Mouse (Mus musculus): ENCODE results near the gene 4933415A04Rik. TPM values are rescaled to one million over a fixed set of nuclear protein-coding genes. Genes with fewer than 3 reads are reported as not detected.
A peak's percentile ranks its signal among the peaks of the same experiment; 100 is the strongest.

Gene 4933415A04Rik
- 1 to 10 TPM; 1.7 to 2.2 TPM for total RNA-seq (2021)

- peak; percentile 83 for DNase-seq
- intact Hi-C loops (cut with DNase I) = no loop called here
Measured at GRCm38 (mm10) chr11:43586324-43587090, at the start of gene 4933415A04Rik. TSS of gene 4933415A04Rik (plus strand) at chr11:43587040.

- DNase-seq = no peak
- intact Hi-C loops (cut with DNase I) = no loop called here
Measured at GRCm38 (mm10) chr11:43537074-43537473, 49.8 kb upstream of the 4933415A04Rik start.

DNA sequence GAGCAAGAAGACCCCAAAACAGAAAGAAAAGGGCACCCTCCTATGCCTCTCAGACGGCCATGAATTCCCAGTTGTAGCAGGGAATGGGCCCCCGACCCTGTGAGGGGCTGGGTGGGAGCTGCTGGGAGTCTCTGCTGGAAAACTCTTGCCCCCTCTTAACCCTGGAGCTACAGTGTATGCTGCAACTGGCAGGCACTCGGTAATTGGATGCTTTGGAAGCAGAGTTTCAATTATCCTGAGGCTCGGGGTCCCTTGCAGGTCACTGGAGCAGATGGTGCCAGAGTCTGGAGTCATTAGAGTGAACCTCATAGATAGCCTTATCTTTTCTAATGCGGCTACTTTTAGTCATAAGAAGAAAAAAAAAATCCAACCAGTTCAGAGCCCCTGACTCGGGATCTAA is 47.0 kb upstream of the 4933415A04Rik start:
- intact Hi-C loops (cut with DNase I) = no loop called here

GRCm38 (mm10) chr11:43543711-43544466 is 43.0 kb upstream of the 4933415A04Rik start:
- DNase-seq = no peak
- intact Hi-C loops (cut with DNase I) = no loop called here

More for the DNA sequence above, 47.0 kb upstream of the 4933415A04Rik start:
- DNase-seq = no peak

GRCm38 (mm10) chr11:43544819-43545218 is 42.0 kb upstream of the 4933415A04Rik start:
- intact Hi-C loops (cut with DNase I) = no loop called here
- no peak for DNase-seq

DNA sequence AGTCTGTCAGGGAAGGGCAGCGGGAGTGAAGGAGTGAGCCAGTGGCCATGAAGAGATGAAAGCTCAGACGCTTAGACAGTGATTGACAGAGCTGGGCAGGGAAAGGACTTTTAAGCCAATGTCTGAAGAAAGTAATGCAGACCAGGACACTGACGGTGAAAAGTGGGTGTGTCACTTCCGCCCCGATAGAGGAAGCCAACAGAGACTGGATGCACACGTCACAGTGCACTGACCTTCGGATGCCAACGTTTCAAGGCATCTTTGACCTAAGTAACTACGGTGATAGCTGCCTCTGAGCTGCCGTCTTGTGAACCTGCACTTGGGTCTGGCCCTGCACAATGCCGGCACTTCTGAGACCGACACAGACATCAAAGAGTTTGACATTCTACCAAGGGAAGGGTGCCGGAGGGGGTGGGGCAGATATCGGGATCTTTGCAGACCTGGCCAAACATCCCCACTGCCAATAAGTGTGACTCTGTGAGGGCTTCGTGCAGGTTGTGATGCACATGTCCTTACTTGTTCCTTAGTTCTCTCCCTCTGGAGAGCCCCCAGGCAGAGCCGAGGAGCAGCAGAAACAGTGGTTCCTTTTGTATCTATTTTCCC is 40.9 kb upstream of the 4933415A04Rik start:
- intact Hi-C loops (cut with DNase I) = no loop called here
- DNase-seq = no peak

- intact Hi-C loops (cut with DNase I) = no loop called here
- no peak for DNase-seq
Measured at GRCm38 (mm10) chr11:43546678-43547077, 40.2 kb upstream of the 4933415A04Rik start.

DNA sequence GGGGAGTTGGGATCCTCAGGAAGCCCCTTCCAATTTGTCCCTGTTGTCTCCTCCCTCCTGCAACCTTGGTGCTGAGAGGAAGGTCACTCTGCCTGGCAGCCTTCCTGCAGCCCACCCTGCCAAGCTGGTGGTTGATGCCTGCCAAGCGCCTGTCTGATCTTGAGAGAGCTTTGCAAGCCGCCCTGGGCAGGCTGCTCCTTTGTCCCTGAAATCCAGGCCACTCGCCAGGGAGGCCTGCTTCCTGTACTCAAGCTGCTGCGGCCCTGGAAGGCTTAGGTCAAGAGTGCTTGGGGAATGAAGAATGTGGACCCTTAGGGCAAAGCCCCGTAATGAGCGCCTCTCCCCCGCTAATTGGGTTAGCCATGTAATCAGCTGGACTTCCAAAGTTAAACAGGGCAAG is 38.7 kb upstream of the 4933415A04Rik start:
- peak; percentile 95 for DNase-seq
- intact Hi-C loops (cut with DNase I) = no loop called here

DNA sequence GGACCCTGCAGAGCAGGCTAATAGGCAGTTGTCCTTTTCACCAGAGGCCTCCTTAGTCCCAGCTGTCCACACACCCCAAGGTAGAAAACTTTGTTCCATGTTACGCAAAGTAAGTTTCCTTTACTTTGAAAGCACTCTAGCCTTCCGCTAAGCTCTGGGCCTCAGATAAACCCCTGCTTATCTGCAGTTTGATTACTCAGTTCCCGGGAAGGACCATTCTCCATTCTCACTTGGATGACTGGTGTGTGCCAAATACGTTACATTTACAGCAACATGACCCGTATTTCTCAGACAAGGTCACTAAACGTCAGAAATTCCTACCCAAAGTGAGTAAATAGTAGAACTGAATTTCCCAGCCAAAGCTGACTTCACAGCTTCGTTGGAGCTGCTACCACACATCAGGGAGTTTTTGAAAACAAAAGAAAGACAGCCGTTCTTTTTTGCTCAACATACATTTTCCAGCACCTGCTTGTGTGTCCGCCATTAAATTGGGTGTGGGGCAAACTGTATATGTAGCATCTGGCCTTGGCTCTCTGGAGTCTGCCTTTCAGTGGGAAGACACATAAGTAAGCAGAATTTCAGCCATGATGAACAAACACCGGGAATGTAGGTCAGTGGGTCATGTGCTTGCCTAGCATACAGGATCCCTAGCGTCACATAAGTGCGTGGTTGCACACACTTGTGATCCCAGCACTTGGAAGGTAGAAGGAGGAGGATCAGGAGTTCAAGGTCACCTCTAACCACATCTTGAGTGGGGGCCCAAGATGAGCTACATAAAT is 38.0 kb upstream of the 4933415A04Rik start:
- intact Hi-C loops (cut with DNase I) = no loop called here
- no peak for DNase-seq

DNA sequence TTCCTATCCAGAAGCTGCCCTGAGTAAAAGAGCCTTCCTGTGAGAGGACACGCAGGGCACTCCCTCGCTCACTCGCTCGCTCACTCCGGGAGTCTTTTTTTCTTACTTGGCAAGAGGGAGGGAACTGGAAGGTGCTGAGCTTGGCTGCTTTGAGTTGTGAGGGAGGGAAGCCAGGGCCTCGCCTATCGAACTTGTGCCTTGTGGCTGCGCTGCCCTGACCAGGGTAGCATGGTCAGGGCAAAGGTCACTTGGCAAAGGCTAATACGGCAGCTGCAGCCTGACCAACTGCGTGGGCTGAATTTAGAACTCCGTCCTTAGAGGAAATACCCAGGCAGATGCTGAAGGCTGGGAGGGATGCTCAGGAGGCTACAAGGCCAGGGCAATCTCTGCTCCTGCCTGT is 37.1 kb upstream of the 4933415A04Rik start:
- intact Hi-C loops (cut with DNase I) = no loop called here

DNA sequence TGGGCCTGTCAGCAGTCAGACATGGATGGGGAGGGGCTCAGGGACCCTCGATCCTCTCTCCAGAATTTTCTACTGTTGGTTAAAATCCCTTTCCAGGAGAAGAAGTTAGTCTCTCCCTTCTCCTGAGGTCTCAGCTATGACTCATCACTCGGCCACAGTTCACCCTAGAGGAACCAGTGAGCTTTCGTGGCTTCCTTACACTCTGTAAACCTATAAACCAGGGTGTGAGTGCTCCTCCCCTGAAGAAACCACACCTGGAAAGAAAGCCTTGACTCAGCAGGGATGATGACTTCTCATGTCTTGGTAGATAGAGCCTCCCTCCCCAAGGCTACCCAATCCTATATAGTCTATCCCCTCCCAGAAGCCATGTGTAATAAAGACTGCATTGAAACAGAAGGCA is 35.1 kb upstream of the 4933415A04Rik start:
- intact Hi-C loops (cut with DNase I) = no loop called here

More for the DNA sequence above, 37.1 kb upstream of the 4933415A04Rik start:
- peak; percentile 31 for DNase-seq

DNA sequence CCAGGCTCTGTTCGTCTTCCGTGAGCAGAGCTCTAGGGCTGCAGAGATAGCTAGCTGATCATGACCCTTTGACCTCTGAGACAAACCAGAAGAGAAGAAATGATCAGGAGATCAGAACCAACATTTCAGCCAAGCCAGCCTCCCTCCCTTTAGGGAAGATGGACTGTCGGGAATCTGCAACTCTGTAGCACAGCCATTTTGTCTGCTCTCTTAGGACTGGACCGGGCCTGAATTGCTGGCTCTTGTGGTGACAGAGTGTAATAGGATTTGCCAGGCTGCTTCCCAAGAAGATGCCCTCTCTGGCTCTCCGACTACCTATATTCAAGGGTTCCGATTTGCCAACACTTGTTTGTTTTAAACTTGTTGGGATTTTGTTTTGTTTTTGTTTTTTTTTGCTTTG is 34.2 kb upstream of the 4933415A04Rik start:
- intact Hi-C loops (cut with DNase I) = no loop called here
- no peak for DNase-seq

More for the DNA sequence above, 35.1 kb upstream of the 4933415A04Rik start:
- no peak for DNase-seq

DNA sequence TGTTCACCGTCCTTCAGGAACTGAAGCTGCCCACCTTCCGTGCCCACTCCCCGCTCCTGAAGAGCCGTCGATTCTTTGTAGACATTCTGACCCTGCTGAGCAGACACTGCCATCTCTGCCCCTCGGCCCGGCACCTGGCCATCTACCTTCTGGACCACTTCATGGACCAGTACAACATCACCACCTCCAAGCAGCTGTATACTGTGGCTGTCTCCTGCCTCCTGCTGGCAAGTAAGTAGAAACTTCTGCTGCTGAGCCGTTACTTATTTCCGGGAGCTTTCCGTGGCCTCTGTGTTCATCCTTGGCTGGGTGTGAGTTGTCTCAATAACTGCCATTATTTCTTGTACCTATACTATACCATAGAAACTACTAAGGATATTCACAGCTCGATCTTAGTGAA is 30.3 kb upstream of the 4933415A04Rik start:
- no peak for DNase-seq
- intact Hi-C loops (cut with DNase I) = no loop called here

DNA sequence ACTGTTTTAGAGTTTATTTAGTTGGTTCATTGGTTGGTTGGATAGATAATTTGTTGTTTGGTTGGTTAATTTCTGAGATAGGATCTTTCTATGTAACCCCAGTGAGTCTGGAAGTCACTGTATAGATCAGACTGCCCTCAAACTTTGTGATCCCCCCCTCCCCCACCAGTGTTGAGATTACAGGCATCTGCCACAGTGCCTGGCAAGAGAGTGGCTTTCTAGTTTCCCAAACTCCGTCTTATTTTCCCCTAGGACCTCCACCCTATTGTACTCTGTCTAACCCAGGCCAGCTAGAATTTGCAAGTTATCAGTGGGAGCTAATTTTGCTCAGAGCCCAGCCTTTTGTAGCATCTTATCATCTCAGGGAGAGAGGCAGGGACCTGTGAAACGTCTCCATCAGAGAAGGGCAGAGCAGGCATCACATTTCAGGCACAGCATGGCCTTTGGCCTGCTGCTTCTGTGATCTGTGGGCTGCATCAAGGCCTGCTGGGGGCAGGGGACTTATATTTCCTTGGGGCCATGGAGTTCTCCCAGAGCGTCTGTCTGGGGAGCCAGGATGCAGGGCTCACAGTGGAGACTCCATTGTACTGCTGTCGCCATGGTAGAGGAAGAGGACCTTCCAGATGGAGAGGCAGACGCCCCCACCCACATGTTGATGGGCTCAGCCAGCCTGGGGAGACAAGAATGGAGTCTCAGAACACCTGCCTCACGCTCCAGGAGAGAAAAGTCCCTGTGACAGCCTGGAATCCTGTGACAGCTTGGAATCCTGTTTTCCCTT is 27.1 kb upstream of the 4933415A04Rik start:
- intact Hi-C loops (cut with DNase I) = no loop called here

GRCm38 (mm10) chr11:43563654-43564244 is 23.1 kb upstream of the 4933415A04Rik start:
- no peak for DNase-seq
- intact Hi-C loops (cut with DNase I) = no loop called here

More for the DNA sequence above, 27.1 kb upstream of the 4933415A04Rik start:
- DNase-seq = no peak

DNA sequence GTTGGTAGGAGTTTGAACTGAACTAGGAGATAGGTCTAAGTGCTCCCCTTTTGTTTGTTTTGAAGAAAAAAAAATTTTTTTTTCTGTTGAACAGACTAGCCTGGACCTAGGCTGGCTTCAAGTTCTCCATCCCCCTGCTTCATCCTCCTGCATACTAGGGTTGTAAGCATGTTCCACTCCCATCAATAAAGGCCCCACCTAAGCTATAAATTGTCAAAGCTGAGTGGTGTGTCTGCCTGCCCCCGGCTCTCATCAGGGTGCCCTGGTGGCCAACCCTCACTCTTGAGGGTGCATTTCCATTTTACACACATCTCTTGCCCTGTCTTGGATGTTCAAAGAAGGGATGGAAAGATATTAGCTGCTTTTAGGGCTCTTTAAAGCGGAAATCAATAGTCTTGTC is 21.4 kb upstream of the 4933415A04Rik start:
- no peak for DNase-seq
- intact Hi-C loops (cut with DNase I) = no loop called here

DNA sequence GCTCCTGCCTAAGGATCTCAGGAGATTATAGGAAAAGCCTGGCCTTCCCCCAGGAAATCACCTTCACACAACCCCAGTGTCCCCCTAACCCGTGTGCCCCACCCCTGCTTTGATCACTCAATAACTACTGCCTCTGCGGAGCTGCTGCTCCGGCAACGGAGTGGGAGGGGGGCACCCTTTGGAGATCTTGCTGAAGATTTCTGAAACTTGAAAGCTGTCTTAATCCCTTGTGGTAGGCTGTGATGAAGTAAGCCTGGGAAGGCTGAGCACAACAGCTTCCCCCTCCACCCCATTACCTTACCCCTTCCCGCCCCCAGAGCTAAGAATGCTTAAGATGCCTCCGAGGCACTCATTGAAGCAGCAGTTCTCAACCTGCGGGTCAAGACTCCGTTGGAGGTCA is 21.0 kb upstream of the 4933415A04Rik start:
- no peak for DNase-seq
- intact Hi-C loops (cut with DNase I) = no loop called here

DNA sequence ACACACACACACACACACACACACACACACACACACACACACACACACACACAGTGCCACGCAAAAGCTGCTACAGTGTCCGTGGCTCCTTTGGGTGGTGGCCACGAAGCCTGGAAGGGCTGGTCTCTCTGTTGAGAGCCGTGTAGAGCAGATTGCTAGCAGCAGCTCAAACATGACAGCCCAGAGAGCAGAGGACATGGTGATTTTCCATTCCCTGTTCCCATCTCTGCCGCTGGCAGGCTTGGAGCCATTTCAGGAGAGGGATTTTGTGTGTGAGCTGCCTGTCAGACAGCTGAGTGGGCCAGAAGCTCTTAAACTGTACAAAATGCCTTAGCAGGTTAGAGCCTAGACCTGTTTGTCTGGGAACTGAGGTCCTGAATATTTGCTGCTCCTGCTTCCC is 20.1 kb upstream of the 4933415A04Rik start:
- intact Hi-C loops (cut with DNase I) = no loop called here
- DNase-seq = no peak

- intact Hi-C loops (cut with DNase I) = no loop called here
- no peak for DNase-seq
Measured at GRCm38 (mm10) chr11:43568263-43568662, 18.6 kb upstream of the 4933415A04Rik start.

DNA sequence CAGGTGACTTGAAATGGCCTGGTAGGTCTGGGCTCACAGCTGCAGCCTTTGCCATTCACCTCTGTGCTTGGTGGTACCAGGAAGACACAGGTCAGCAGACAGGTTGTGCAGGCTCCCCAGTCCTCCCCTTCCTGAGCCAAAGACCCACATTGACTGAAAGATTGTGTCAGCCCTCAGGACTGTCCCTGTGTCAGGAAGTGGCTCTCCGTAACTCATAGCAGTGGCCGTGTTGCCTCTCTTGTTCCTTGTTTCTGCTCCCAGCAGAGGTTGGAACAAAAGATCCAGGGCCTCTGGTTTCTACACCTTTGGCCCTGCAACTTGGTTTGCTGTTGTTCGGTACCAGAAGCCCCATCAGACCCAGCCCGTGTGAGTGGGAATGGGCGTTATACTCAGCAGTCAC is 17.7 kb upstream of the 4933415A04Rik start:
- no peak for DNase-seq
- intact Hi-C loops (cut with DNase I) = no loop called here

Data from left cerebral cortex, postnatal 4 days (tissue).